Mouse (Mus musculus) embryonic facial prominence, embryonic 14.5 days (tissue): ENCODE measurements at regions not wholly inside any gene's neighbourhood (a gene's known extent, or its start where the extent isn't known, plus 50 kb on each side); places are given as distances from the start of the nearest gene placed in this dataset.

ENCODE experiments used
- ATAC-seq: fragments of 200-750 bp; cut with Nextera tagmentation; 2 replicates; pipeline ENCODE4 v1.8.0; 2017; ENCODE audit warnings: low read depth, moderate number of reproducible peaks, moderate TSS enrichment
- DNase-seq: peaks from one replicate; pipeline ENCODE4 v3.0.0-alpha.2; 2015; ENCODE audit warnings: low spot score
- H3K27ac ChIP-seq: fragments of 300-500 bp; sonication (generic); replicated peaks from 2 replicates; pipeline ENCODE4 v1.5.1; 2014; ENCODE audit warnings: low read depth, mild to moderate bottlenecking, low read length, moderate library complexity
- H3K27me3 ChIP-seq: fragments of 300-500 bp; sonication (generic); replicated peaks from 2 replicates; pipeline ENCODE4 v1.6.1; 2014; ENCODE audit warnings: low read length; ENCODE audit not compliant: control insufficient read depth, insufficient read depth
- H3K36me3 ChIP-seq: fragments of 300-500 bp; sonication (generic); 2 replicates; pipeline ENCODE4 v1.6.1; 2014; ENCODE audit warnings: low read length, mixed read lengths; ENCODE audit not compliant: control insufficient read depth, insufficient read depth
- H3K4me1 ChIP-seq: fragments of 300-500 bp; sonication (generic); 2 replicates; pipeline ENCODE4 v1.6.1; 2014; ENCODE audit warnings: antibody characterized with exemption, low read length; ENCODE audit not compliant: control insufficient read depth, insufficient read depth
- H3K4me2 ChIP-seq: fragments of 300-500 bp; sonication (generic); 2 replicates; pipeline ENCODE4 v1.6.1; 2014; ENCODE audit warnings: low read depth, mild to moderate bottlenecking, low read length, moderate library complexity, mixed read lengths
- H3K4me3 ChIP-seq: fragments of 300-500 bp; sonication (generic); 2 replicates; pipeline ENCODE4 v1.5.1; 2014; ENCODE audit warnings: low read depth, mild to moderate bottlenecking, low read length
- H3K9ac ChIP-seq: fragments of 300-500 bp; sonication (generic); 2 replicates; pipeline ENCODE4 v1.6.1; 2014; ENCODE audit warnings: low read depth, mild to moderate bottlenecking, low read length, moderate library complexity, mixed read lengths
- H3K9me3 ChIP-seq: fragments of 300-500 bp; sonication (generic); 2 replicates; pipeline ENCODE4 v1.6.1; 2016; ENCODE audit warnings: low read length; ENCODE audit not compliant: control insufficient read depth
- WGBS: fragments of 180-500 bp; shearing (Covaris S2); extraction: QIAGEN DNeasy Blood & Tissue Kit; methylation state at CpG from one replicate; pipeline ENCODE4 v1.1.7; 2014; 5-methylcytosine and 5-hydroxymethylcytosine counted together

- no peak for ATAC-seq
- 63% methylated on average over 1 of the region's 1 CpGs for WGBS
- Histone ChIP-seq H3K4me2 (no peak overlapping the region), H3K9me3 (no peaks in the 10 kb centered on the region), H3K4me1 (no peaks in the 10 kb centered on the region), H3K27ac (no peak overlapping the region), H3K36me3 (no peaks in the 10 kb centered on the region), H3K4me3 (no peak overlapping the region), H3K27me3 (no peaks in the 10 kb centered on the region), H3K9ac (no peak overlapping the region)
- no peak for DNase-seq
Measured at GRCm38 (mm10) chr1:35702585-35702984, 365.6 kb upstream of the Hs6st1 start.

- H3K4me3 ChIP-seq: no peak overlapping the region
- no peaks in the 10 kb centered on the region for H3K9me3 ChIP-seq
- H3K27ac ChIP-seq: no peak overlapping the region
- H3K4me1 ChIP-seq: no peaks in the 10 kb centered on the region
- H3K9ac ChIP-seq: no peak overlapping the region
- no peak overlapping the region for H3K4me2 ChIP-seq
- ATAC-seq (no peak), DNase-seq (no peak)
- H3K36me3 ChIP-seq: no peaks in the 10 kb centered on the region
- no peaks in the 10 kb centered on the region for H3K27me3 ChIP-seq
- WGBS: 77% methylated on average over 6 of the region's 6 CpGs
Measured at GRCm38 (mm10) chr1:35706336-35706735, 361.9 kb upstream of the Hs6st1 start.

- H3K4me3 ChIP-seq: no peak overlapping the region
- H3K9me3 ChIP-seq: no peaks in the 10 kb centered on the region
- DNase-seq (no peak), ATAC-seq (no peak)
- no peaks in the 10 kb centered on the region for H3K36me3 ChIP-seq
- H3K27me3 ChIP-seq: no peaks in the 10 kb centered on the region
- 0 out of 2 replicates have a peak, but pooled peaks cover 3% of the 10 kb centered on the region for H3K4me1 ChIP-seq
- no peak overlapping the region for H3K27ac ChIP-seq
- H3K4me2 ChIP-seq: no peak overlapping the region
- no peak overlapping the region for H3K9ac ChIP-seq
- 90% methylated on average over 2 of the region's 2 CpGs for WGBS
Measured at GRCm38 (mm10) chr1:35708176-35708788, 359.9 kb upstream of the Hs6st1 start.

GRCm38 (mm10) chr1:35709214-35709613 lies 359.0 kb upstream of the Hs6st1 start:
- Histone ChIP-seq H3K27ac (no peak overlapping the region), H3K4me1 (0 out of 2 replicates have a peak, but pooled peaks cover 3% of the 10 kb centered on the region), H3K36me3 (no peaks in the 10 kb centered on the region), H3K4me2 (no peak overlapping the region), H3K27me3 (no peaks in the 10 kb centered on the region), H3K9ac (no peak overlapping the region), H3K4me3 (no peak overlapping the region), H3K9me3 (no peaks in the 10 kb centered on the region)
- no peak for DNase-seq
- ATAC-seq: no peak

GRCm38 (mm10) chr1:35713961-35714360 lies 354.2 kb upstream of the Hs6st1 start:
- Histone ChIP-seq H3K4me3 (no peak overlapping the region), H3K4me2 (no peak overlapping the region), H3K27me3 (no peaks in the 10 kb centered on the region), H3K27ac (no peak overlapping the region), H3K36me3 (no peaks in the 10 kb centered on the region), H3K4me1 (0 out of 2 replicates have a peak, but pooled peaks cover 3% of the 10 kb centered on the region), H3K9ac (no peak overlapping the region), H3K9me3 (0 out of 2 replicates have a peak, but pooled peaks cover 7% of the 10 kb centered on the region)
- DNase-seq: no peak
- no peak for ATAC-seq
- WGBS: 61% methylated on average over 4 of the region's 4 CpGs

- H3K4me3 ChIP-seq: no peak overlapping the region
- no peak overlapping the region for H3K27ac ChIP-seq
- H3K36me3 ChIP-seq: no peaks in the 10 kb centered on the region
- H3K27me3 ChIP-seq: no peaks in the 10 kb centered on the region
- DNase-seq: no peak
- 59% methylated on average over 6 of the region's 6 CpGs for WGBS
- 0 out of 2 replicates have a peak, but pooled peaks cover 7% of the 10 kb centered on the region for H3K9me3 ChIP-seq
- H3K4me2 ChIP-seq: no peak overlapping the region
- ATAC-seq: no peak
- no peak overlapping the region for H3K9ac ChIP-seq
- 0 out of 2 replicates have a peak, but pooled peaks cover 3% of the 10 kb centered on the region for H3K4me1 ChIP-seq
Measured at GRCm38 (mm10) chr1:35715931-35716330, 352.3 kb upstream of the Hs6st1 start.

GRCm38 (mm10) chr1:35717166-35717565 lies 351.0 kb upstream of the Hs6st1 start:
- H3K4me3 ChIP-seq: no peak overlapping the region
- H3K4me2 ChIP-seq: no peak overlapping the region
- DNase-seq (no peak), ATAC-seq (no peak)
- H3K4me1 ChIP-seq: 0 out of 2 replicates have a peak, but pooled peaks cover 2% of the 10 kb centered on the region
- H3K9me3 ChIP-seq: 0 out of 2 replicates have a peak, but pooled peaks cover 7% of the 10 kb centered on the region
- H3K36me3 ChIP-seq: no peaks in the 10 kb centered on the region
- no peak overlapping the region for H3K27ac ChIP-seq
- 90% methylated on average over 2 of the region's 2 CpGs for WGBS
- no peaks in the 10 kb centered on the region for H3K27me3 ChIP-seq
- no peak overlapping the region for H3K9ac ChIP-seq

- Histone ChIP-seq H3K27me3 (no peaks in the 10 kb centered on the region), H3K27ac (no peak overlapping the region), H3K9me3 (0 out of 2 replicates have a peak, but pooled peaks cover 7% of the 10 kb centered on the region), H3K36me3 (no peaks in the 10 kb centered on the region), H3K4me1 (no peaks in the 10 kb centered on the region), H3K4me2 (no peak overlapping the region), H3K4me3 (no peak overlapping the region), H3K9ac (no peak overlapping the region)
- ATAC-seq (no peak), DNase-seq (no peak)
- 78% methylated on average over 2 of the region's 2 CpGs for WGBS
Measured at GRCm38 (mm10) chr1:35717659-35718058, 350.5 kb upstream of the Hs6st1 start.

- Histone ChIP-seq H3K27ac (no peak overlapping the region), H3K36me3 (no peaks in the 10 kb centered on the region), H3K4me1 (no peaks in the 10 kb centered on the region), H3K27me3 (no peaks in the 10 kb centered on the region), H3K4me2 (no peak overlapping the region), H3K4me3 (no peak overlapping the region), H3K9ac (no peak overlapping the region), H3K9me3 (0 out of 2 replicates have a peak, but pooled peaks cover 7% of the 10 kb centered on the region)
- ATAC-seq: no peak
- WGBS: 85% methylated on average over 3 of the region's 3 CpGs
- no peak for DNase-seq
Measured at GRCm38 (mm10) chr1:35720063-35720462, 348.1 kb upstream of the Hs6st1 start.
